Mouse (Mus musculus) heart, embryonic 15.5 days (tissue): ENCODE measurements around the gene Vps41. TPM values are rescaled to one million over a fixed set of nuclear protein-coding genes. Genes with fewer than 3 reads are reported as not detected.
A peak's percentile ranks its signal among the peaks of the same experiment; 100 is the strongest.

ENCODE experiments used
- ATAC-seq: fragments of 200-750 bp; cut with Nextera tagmentation; replicated peaks from 2 replicates; pipeline ENCODE4 v1.8.0; 2017; ENCODE audit warnings: low read depth, moderate TSS enrichment; ENCODE audit not compliant: insufficient number of reproducible peaks, insufficient read depth, low FRiP score
- H3K27ac ChIP-seq: fragments of 300-500 bp; sonication (generic); 2 replicates; pipeline ENCODE4 v1.5.1; 2015; ENCODE audit warnings: mild to moderate bottlenecking, inconsistent platforms
- H3K27me3 ChIP-seq: fragments of 300-500 bp; sonication (generic); 2 replicates; pipeline ENCODE4 v1.6.1; 2015; ENCODE audit warnings: inconsistent platforms
- H3K36me3 ChIP-seq: fragments of 300-500 bp; sonication (generic); 2 replicates; pipeline ENCODE4 v1.6.1; 2015; ENCODE audit warnings: mild to moderate bottlenecking, inconsistent platforms
- H3K4me1 ChIP-seq: fragments of 300-500 bp; sonication (generic); replicated peaks from 2 replicates; pipeline ENCODE4 v1.6.1; 2015; ENCODE audit warnings: inconsistent platforms
- H3K4me2 ChIP-seq: fragments of 300-500 bp; sonication (generic); 2 replicates; pipeline ENCODE4 v1.6.1; 2015; ENCODE audit warnings: inconsistent platforms, mild to moderate bottlenecking, moderate library complexity
- H3K4me3 ChIP-seq: fragments of 300-500 bp; sonication (generic); 2 replicates; pipeline ENCODE4 v1.5.1; 2015; ENCODE audit warnings: mild to moderate bottlenecking, inconsistent platforms
- H3K9ac ChIP-seq: fragments of 300-500 bp; sonication (generic); 2 replicates; pipeline ENCODE4 v1.6.1; 2015; ENCODE audit warnings: mild to moderate bottlenecking, inconsistent platforms
- H3K9me3 ChIP-seq: fragments of 300-500 bp; sonication (generic); replicated peaks from 2 replicates; pipeline ENCODE4 v1.6.1; 2016; ENCODE audit warnings: inconsistent platforms
- WGBS: fragments of 180-500 bp; shearing (Covaris S2); methylation state at CpG from one replicate; pipeline ENCODE4 v1.1.7; 2015; ENCODE audit warnings: mixed read lengths; 5-methylcytosine and 5-hydroxymethylcytosine counted together
- polyA plus RNA-seq: library from polyadenylated mRNA; unstranded; fragments of >200 nt; fragmentation: Nextera tagmentation; extraction: Ambion mirVana; gene quantifications from 2 replicates; pipeline ENCODE4 v1.2.1, GENCODE M21; 2015

The Vps41 gene
- polyA plus RNA-seq, 1 experiment from 2014 or later: 39.6 TPM

DNA sequence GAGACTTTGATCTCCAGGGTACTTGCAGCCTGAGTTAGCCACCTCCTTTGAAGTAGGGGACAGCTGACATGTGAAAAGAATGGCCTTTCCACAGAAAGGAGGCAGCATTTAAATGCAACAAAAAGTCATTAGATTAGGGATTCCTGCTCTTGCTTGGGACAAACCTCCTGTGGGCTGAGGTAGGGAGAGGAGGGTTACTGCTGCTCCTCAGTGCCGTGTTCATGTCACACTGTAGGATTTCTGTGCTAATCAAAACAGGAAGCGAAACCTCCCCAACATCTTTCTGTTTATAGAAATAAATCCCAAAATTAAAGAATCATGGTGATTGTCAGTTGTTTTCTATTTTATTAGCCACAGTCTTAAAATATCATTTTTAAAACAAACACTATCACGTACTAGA, 77.4 kb downstream of the Vps41 start:
- Histone ChIP-seq H3K4me3 (no peak overlapping the region), H3K4me1 (peaks cover 11% of the 10 kb centered on the region), H3K4me2 (no peak overlapping the region), H3K36me3 (no peaks in the 10 kb centered on the region), H3K27ac (no peak overlapping the region), H3K27me3 (no peaks in the 10 kb centered on the region), H3K9ac (no peak overlapping the region), H3K9me3 (no peaks in the 10 kb centered on the region)
- ATAC-seq: no peak
- 73% methylated on average over 3 of the region's 3 CpGs for WGBS

DNA sequence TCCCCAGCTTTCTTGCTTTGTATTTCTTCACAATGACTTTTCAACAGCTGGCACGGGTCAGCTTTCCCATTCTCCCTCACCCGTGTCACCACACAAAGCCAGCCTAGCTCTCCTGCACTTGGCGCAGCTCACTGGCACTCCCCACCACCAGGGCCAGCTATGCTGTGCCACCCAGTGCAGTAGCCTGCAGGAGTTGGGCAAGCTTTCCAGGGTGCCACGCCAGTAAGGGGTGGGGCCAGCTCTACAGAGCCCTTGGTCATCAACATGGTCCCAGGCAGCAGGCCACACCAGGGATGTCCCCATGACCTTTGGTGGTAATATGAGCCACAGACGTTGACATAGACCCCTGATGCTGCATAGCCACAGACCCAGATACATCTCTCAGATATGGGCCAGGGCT, 80.5 kb downstream of the Vps41 start:
- no peaks in the 10 kb centered on the region for H3K4me1 ChIP-seq
- H3K9me3 ChIP-seq: no peaks in the 10 kb centered on the region
- no peak overlapping the region for H3K9ac ChIP-seq
- H3K27me3 ChIP-seq: no peaks in the 10 kb centered on the region
- no peak overlapping the region for H3K4me3 ChIP-seq
- WGBS: 84% methylated on average over 5 of the region's 5 CpGs
- H3K27ac ChIP-seq: no peak overlapping the region
- H3K4me2 ChIP-seq: no peak overlapping the region
- 0 out of 2 replicates have a peak, but pooled peaks have one; percentile 7 for ATAC-seq
- H3K36me3 ChIP-seq: no peaks in the 10 kb centered on the region

GRCm38 (mm10) chr13:18800434-18800833, 83.3 kb downstream of the Vps41 start:
- no peak for ATAC-seq
- no peaks in the 10 kb centered on the region for H3K9me3 ChIP-seq
- no peak overlapping the region for H3K4me3 ChIP-seq
- H3K4me2 ChIP-seq: no peak overlapping the region
- H3K36me3 ChIP-seq: no peaks in the 10 kb centered on the region
- H3K9ac ChIP-seq: no peak overlapping the region
- no peak overlapping the region for H3K27ac ChIP-seq
- no peaks in the 10 kb centered on the region for H3K4me1 ChIP-seq
- WGBS: 67% methylated on average over 3 of the region's 3 CpGs
- H3K27me3 ChIP-seq: no peaks in the 10 kb centered on the region

GRCm38 (mm10) chr13:18809465-18809864, 92.4 kb downstream of the Vps41 start:
- peaks cover 10% of the 10 kb centered on the region; the same call in 1 of the 2 replicates for H3K36me3 ChIP-seq
- H3K9ac ChIP-seq: no peak overlapping the region
- H3K4me3 ChIP-seq: no peak overlapping the region
- ATAC-seq: no peak
- no peak overlapping the region for H3K27ac ChIP-seq
- no peaks in the 10 kb centered on the region for H3K9me3 ChIP-seq
- H3K27me3 ChIP-seq: no peaks in the 10 kb centered on the region
- H3K4me1 ChIP-seq: no peaks in the 10 kb centered on the region
- no peak overlapping the region for H3K4me2 ChIP-seq
- 68% methylated on average over 4 of the region's 4 CpGs for WGBS

DNA sequence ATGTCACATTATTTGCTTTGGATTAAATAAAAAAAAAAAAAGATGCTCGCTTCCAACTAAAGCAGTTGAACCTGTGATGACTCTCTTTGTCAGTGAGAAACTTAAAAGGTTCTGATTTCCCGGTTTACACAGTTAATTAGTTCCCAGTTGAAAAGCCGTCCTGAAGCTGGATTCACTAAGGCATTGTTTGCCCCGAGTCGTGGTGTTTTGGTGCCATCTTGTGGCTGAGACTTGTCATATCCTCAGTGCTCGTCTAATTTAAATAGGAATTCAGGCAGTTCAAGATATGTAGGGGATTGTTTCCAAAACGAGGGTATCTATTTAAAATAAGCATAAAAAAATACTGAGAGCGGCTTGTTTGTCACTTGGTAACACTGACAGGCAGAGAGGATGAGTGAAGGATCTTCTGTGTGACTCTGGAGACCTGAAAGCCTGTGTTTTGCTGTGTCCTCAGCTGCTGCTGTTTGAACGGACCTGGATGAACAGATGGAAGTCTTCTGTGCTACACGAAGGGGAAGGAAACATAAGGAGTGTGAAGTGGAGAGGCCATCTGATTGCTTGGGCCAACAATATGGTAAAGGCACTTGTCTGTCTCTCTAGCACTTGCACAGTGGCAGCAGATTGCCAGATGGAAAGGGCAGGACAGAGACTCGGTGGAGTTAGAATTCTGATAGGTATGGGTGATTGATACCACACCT, 93.0 kb downstream of the Vps41 start:
- no peak overlapping the region for H3K4me2 ChIP-seq
- no peaks in the 10 kb centered on the region for H3K9me3 ChIP-seq
- no peak overlapping the region for H3K4me3 ChIP-seq
- H3K9ac ChIP-seq: no peak overlapping the region
- WGBS: 22% methylated on average over 11 of the region's 11 CpGs
- H3K27ac ChIP-seq: no peak overlapping the region
- peaks cover 16% of the 10 kb centered on the region; the same call in 1 of the 2 replicates for H3K36me3 ChIP-seq
- H3K4me1 ChIP-seq: no peaks in the 10 kb centered on the region
- H3K27me3 ChIP-seq: no peaks in the 10 kb centered on the region
- ATAC-seq: no peak

DNA sequence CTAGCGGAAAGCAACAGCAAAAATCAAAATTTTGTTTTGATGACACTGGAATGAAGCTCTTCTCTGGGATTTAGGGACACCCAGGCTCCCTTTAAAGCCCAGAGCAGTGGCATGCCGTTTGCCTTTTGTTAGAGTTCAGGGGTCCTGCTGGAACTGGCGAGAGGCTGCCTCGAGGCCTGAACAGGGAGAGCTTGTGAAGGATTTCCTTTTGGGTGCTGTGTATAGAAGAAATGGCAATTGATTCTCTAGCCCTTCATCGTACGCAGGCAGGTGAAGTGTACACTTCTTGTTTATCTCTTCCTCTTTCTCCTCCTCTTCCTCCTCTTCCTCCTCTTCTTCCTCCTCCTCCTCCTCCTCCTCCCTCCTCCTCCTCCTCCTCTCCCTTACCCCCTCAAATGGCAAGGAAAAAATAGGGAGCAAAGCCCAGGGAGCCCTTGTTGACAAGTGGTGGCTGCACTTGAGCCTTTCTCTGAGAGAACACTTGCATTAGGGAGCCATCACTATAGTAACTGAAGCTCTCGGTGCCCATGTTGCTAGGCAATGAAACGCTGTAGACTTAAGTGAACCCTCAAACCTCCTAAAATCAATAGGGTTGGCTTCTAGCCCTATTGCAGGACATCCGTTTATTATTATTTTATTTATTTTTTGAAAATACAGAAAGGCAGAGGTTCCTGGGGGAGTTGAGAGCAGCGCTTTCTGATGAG, 107.5 kb downstream of the Vps41 start:
- Histone ChIP-seq H3K4me1 (no peaks in the 10 kb centered on the region), H3K36me3 (peaks cover 5% of the 10 kb centered on the region; the same call in 1 of the 2 replicates), H3K4me2 (no peak overlapping the region), H3K4me3 (no peak overlapping the region), H3K27ac (no peak overlapping the region), H3K9me3 (no peaks in the 10 kb centered on the region), H3K9ac (no peak overlapping the region), H3K27me3 (no peaks in the 10 kb centered on the region)
- no peak for ATAC-seq
- WGBS: 79% methylated on average over 10 of the region's 10 CpGs

- no peaks in the 10 kb centered on the region for H3K9me3 ChIP-seq
- H3K27me3 ChIP-seq: no peaks in the 10 kb centered on the region
- H3K4me3 ChIP-seq: no peak overlapping the region
- H3K9ac ChIP-seq: no peak overlapping the region
- no peak for ATAC-seq
- no peak overlapping the region for H3K27ac ChIP-seq
- no peak overlapping the region for H3K4me2 ChIP-seq
- 72% methylated on average over 10 of the region's 10 CpGs for WGBS
- peaks cover 5% of the 10 kb centered on the region; the same call in 1 of the 2 replicates for H3K36me3 ChIP-seq
- H3K4me1 ChIP-seq: no peaks in the 10 kb centered on the region
These were observed 109.9 kb downstream of the Vps41 start for GRCm38 (mm10) chr13:18827029-18827428.

- H3K27me3 ChIP-seq: no peaks in the 10 kb centered on the region
- no peak overlapping the region for H3K27ac ChIP-seq
- no peak overlapping the region for H3K4me3 ChIP-seq
- no peaks in the 10 kb centered on the region for H3K4me1 ChIP-seq
- peaks cover 5% of the 10 kb centered on the region; the same call in 1 of the 2 replicates for H3K36me3 ChIP-seq
- H3K4me2 ChIP-seq: no peak overlapping the region
- ATAC-seq: no peak
- no peak overlapping the region for H3K9ac ChIP-seq
- WGBS: 78% methylated on average over 3 of the region's 3 CpGs
- no peaks in the 10 kb centered on the region for H3K9me3 ChIP-seq
These were observed 113.4 kb downstream of the Vps41 start for GRCm38 (mm10) chr13:18830486-18830885.

DNA sequence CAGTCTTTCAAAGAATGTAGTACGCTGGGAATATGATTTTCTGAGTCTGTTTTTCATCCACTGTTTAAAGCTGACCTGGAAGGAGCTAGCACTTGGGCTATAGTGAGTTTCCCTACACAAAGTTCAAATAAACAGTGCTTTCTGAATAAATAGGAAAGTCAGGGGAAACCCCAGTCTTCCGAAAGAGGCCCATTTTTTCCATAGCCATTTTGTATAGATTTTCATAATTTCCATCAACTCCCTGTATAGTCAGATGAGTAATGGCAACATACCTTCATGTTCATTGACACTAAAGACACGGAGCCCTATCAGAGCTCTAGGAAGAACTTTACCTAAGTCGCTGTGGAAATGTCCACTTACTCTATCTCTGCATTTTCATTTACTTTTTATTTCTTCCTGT, 122.1 kb downstream of the Vps41 start:
- H3K9me3 ChIP-seq: no peaks in the 10 kb centered on the region
- WGBS: 90% methylated on average over 4 of the region's 4 CpGs
- H3K4me2 ChIP-seq: no peak overlapping the region

DNA sequence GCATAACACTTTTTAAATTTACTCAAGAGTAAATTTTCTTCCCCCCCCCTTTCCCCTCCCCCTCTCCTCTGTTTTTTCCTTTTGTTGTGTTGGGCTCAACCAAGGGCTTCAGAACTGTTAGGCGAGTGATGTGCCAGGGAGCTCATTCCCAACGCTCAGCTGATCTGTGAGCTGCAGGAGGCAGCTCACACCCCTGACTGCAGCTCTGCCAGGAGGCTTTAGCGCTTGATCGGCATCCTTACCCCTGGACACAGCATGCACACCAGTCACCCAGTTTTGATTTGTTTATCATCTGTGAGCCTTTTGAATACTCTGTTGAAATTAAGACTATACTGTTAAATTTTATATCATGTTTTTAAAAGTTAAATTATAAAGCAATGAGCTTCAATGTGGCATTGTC, 123.3 kb downstream of the Vps41 start:
- WGBS: 70% methylated on average over 4 of the region's 4 CpGs
- Histone ChIP-seq H3K36me3 (no peaks in the 10 kb centered on the region), H3K4me3 (no peak overlapping the region), H3K4me2 (no peak overlapping the region), H3K27ac (no peak overlapping the region), H3K9ac (no peak overlapping the region), H3K27me3 (no peaks in the 10 kb centered on the region), H3K9me3 (no peaks in the 10 kb centered on the region), H3K4me1 (no peaks in the 10 kb centered on the region)
- no peak for ATAC-seq

More for the DNA sequence above, 122.1 kb downstream of the Vps41 start:
- Histone ChIP-seq H3K27ac (no peak overlapping the region), H3K36me3 (no peaks in the 10 kb centered on the region), H3K4me3 (no peak overlapping the region), H3K9ac (no peak overlapping the region), H3K27me3 (no peaks in the 10 kb centered on the region), H3K4me1 (no peaks in the 10 kb centered on the region)
- ATAC-seq: no peak

GRCm38 (mm10) chr13:18841019-18841418, 123.9 kb downstream of the Vps41 start:
- H3K9ac ChIP-seq: no peak overlapping the region
- H3K4me1 ChIP-seq: no peaks in the 10 kb centered on the region
- H3K4me3 ChIP-seq: no peak overlapping the region
- 65% methylated on average over 2 of the region's 2 CpGs for WGBS
- no peak for ATAC-seq
- no peaks in the 10 kb centered on the region for H3K36me3 ChIP-seq
- H3K27ac ChIP-seq: no peak overlapping the region
- H3K9me3 ChIP-seq: no peaks in the 10 kb centered on the region
- no peaks in the 10 kb centered on the region for H3K27me3 ChIP-seq
- no peak overlapping the region for H3K4me2 ChIP-seq
